In genomic region chr11:115779038-115779571, GRCm38 (mm10) we compare ENCODE assay signal across 7 mouse cellular contexts. TPM values are rescaled to one million over a fixed set of nuclear protein-coding genes. Genes with fewer than 3 reads are reported as not detected.
DNase-seq lines count a peak whose midpoint lies in the region; ATAC-seq lines count a peak whose summit lies in the region.

No protein-coding gene starts in this region.

- peak; percentile 97 for ATAC-seq in intestine, embryonic 15.5 days
- ATAC-seq in midbrain, embryonic 11.5 days (ENCODE audit: low FRiP score) = peak; percentile 89

- 10% methylated on average over 9 of the region's 9 CpGs for WGBS in intestine, embryonic 15.5 days
- 9% methylated on average over 9 of the region's 9 CpGs for WGBS in midbrain, embryonic 11.5 days

- no peak overlapping the region for H3K4me3 ChIP-seq in intestine, embryonic 15.5 days (replicated peaks)
- no peak overlapping the region for H3K4me3 ChIP-seq in midbrain, embryonic 11.5 days (ENCODE audit: low read depth, low read length)

- H3K36me3 ChIP-seq in intestine, embryonic 15.5 days = no peaks in the 10 kb centered on the region
- no peaks in the 10 kb centered on the region for H3K36me3 ChIP-seq in midbrain, embryonic 11.5 days (ENCODE audit: control insufficient read depth, insufficient read depth, low read length)

- H3K27me3 ChIP-seq in intestine, embryonic 15.5 days (replicated peaks) = no peaks in the 10 kb centered on the region
- H3K27me3 ChIP-seq in midbrain, embryonic 11.5 days (ENCODE audit: control insufficient read depth, insufficient read depth, low read length) = no peaks in the 10 kb centered on the region

- H3K4me2 ChIP-seq in intestine, embryonic 15.5 days (replicated peaks) = peak overlapping the region; percentile 42
- peak overlapping the region; percentile 35 for H3K4me2 ChIP-seq in midbrain, embryonic 11.5 days

- peaks cover 40% of the 10 kb centered on the region for H3K4me1 ChIP-seq in intestine, embryonic 15.5 days (replicated peaks)
- H3K4me1 ChIP-seq in midbrain, embryonic 11.5 days (ENCODE audit: control insufficient read depth, insufficient read depth, low read length) = peaks cover 54% of the 10 kb centered on the region

- no peaks in the 10 kb centered on the region for H3K9me3 ChIP-seq in intestine, embryonic 15.5 days
- no peaks in the 10 kb centered on the region for H3K9me3 ChIP-seq in midbrain, embryonic 11.5 days (ENCODE audit: control insufficient read depth, low read length)

- intact Hi-C loops in left cerebral cortex, postnatal 4 days (cut with DNase I) = no loop called here

- H3K9ac ChIP-seq in intestine, embryonic 15.5 days = peak overlapping the region; percentile 14; the same call in 1 of the 2 replicates
- peak overlapping the region; percentile 39 for H3K9ac ChIP-seq in midbrain, embryonic 11.5 days (ENCODE audit: low read length)

- peak overlapping the region; percentile 90 for H3K27ac ChIP-seq in intestine, embryonic 15.5 days
- peak overlapping the region; percentile 84 for H3K27ac ChIP-seq in midbrain, embryonic 11.5 days (ENCODE audit: low read depth, low read length)

- peak; percentile 93 to 96 for DNase-seq in adrenal gland, adult (ENCODE audit: inconsistent age in 2 of 2, low spot score in 1 of 2)
- DNase-seq in embryo, embryonic 10.5 days (ENCODE audit: low spot score) = peak; percentile 87
- peak; percentile 56 to 73 for DNase-seq in gastrocnemius, postnatal 4 days (ENCODE audit: low spot score in 2 of 2)
- DNase-seq in left cerebral cortex, postnatal 4 days = peak; percentile 65
- DNase-seq in midbrain, embryonic 11.5 days (ENCODE audit: low spot score, missing footprints) = peak; percentile 92
- peak; percentile 33 for DNase-seq in spleen, adult 12 weeks (ENCODE audit: low spot score)

RNA-seq across cellular contexts. Expression of gene Tmem94, which starts 13.9 kb away (rescaled TPM):
- 10 to 100 TPM; 51.9 to 57.3 TPM for total RNA-seq in gastrocnemius, postnatal 4 days (2021)
- polyA plus RNA-seq in intestine, embryonic 15.5 days (2015; fragmentation: Nextera tagmentation; extraction: Ambion mirVana) = 18.6 and 20.8 TPM in 2 replicates
- total RNA-seq in left cerebral cortex, postnatal 4 days (2021) = 10 to 100 TPM; 37.3 to 44.1 TPM
- polyA plus RNA-seq in midbrain, embryonic 11.5 days (2014; fragmentation: Nextera tagmentation; extraction: Ambion mirVana) = 15.1 and 16.7 TPM in 2 replicates

RNA-seq across cellular contexts. Expression of gene Caskin2, which starts 34.3 kb away (rescaled TPM):
- 10 to 100 TPM; 26.1 to 26.8 TPM for total RNA-seq in gastrocnemius, postnatal 4 days (2021)
- polyA plus RNA-seq in intestine, embryonic 15.5 days (2015; fragmentation: Nextera tagmentation; extraction: Ambion mirVana) = 12.0 and 12.1 TPM in 2 replicates
- 10 to 100 TPM; 13.4 to 14.5 TPM for total RNA-seq in left cerebral cortex, postnatal 4 days (2021)
- 10.4 and 11.7 TPM in 2 replicates for polyA plus RNA-seq in midbrain, embryonic 11.5 days (2014; fragmentation: Nextera tagmentation; extraction: Ambion mirVana)

RNA-seq across cellular contexts. Expression of gene Tsen54, which starts 35.4 kb away (rescaled TPM):
- total RNA-seq in gastrocnemius, postnatal 4 days (2021) = 10 to 100 TPM; 15.6 to 16.9 TPM
- polyA plus RNA-seq in intestine, embryonic 15.5 days (2015; fragmentation: Nextera tagmentation; extraction: Ambion mirVana) = 31.3 and 34.9 TPM in 2 replicates
- total RNA-seq in left cerebral cortex, postnatal 4 days (2021) = 10 to 100 TPM; 15.1 to 19.1 TPM
- polyA plus RNA-seq in midbrain, embryonic 11.5 days (2014; fragmentation: Nextera tagmentation; extraction: Ambion mirVana) = 20.8 and 21.7 TPM in 2 replicates

RNA-seq across cellular contexts. Expression of gene Llgl2, which starts 44.7 kb away (rescaled TPM):
- 10 to 100 TPM; 19.0 to 21.6 TPM for total RNA-seq in gastrocnemius, postnatal 4 days (2021)
- 77.2 and 80.6 TPM in 2 replicates for polyA plus RNA-seq in intestine, embryonic 15.5 days (2015; fragmentation: Nextera tagmentation; extraction: Ambion mirVana)
- 1 to 10 TPM; 1.1 to 2.4 TPM for total RNA-seq in left cerebral cortex, postnatal 4 days (2021)
- 2.4 and 2.5 TPM in 2 replicates for polyA plus RNA-seq in midbrain, embryonic 11.5 days (2014; fragmentation: Nextera tagmentation; extraction: Ambion mirVana)

Comparison
In these comparisons a context has a peak if more than half of its experiments do, and no peak if none do; other contexts are left out.
1. DNase-seq: peak in every context shown above with its lines; median percentile 94 in adrenal gland, adult; 92 in midbrain, embryonic 11.5 days; 87 in embryo, embryonic 10.5 days; 65 in left cerebral cortex, postnatal 4 days; 64 in gastrocnemius, postnatal 4 days; 33 in spleen, adult 12 weeks.